Mouse (Mus musculus): ENCODE results near the gene Ceacam16. TPM values are rescaled to one million over a fixed set of nuclear protein-coding genes. Genes with fewer than 3 reads are reported as not detected.

The Ceacam16 gene
- polyA plus RNA-seq, 1 experiment from 2014 or later: not detected

Other genes starting within 250 kb of the Ceacam16 start
- gene Relb, start 231.9 kb downstream of the Ceacam16 start, polyA plus RNA-seq (2014; fragmentation: Nextera tagmentation; extraction: Ambion mirVana): 4.8 and 6.1 TPM in 2 replicates
- 87.6 and 98.6 TPM in 2 replicates for gene Clptm1, start 196.3 kb downstream of the Ceacam16 start, polyA plus RNA-seq (2014; fragmentation: Nextera tagmentation; extraction: Ambion mirVana)
- gene Apoc2, start 183.4 kb downstream of the Ceacam16 start, polyA plus RNA-seq (2014; fragmentation: Nextera tagmentation; extraction: Ambion mirVana): 0.57 and 2.2 TPM in 2 replicates
- gene Gm44805, start 179.9 kb downstream of the Ceacam16 start, polyA plus RNA-seq (2014; fragmentation: Nextera tagmentation; extraction: Ambion mirVana): not detected in 2 replicates
- gene Apoc4, start 179.8 kb downstream of the Ceacam16 start, polyA plus RNA-seq (2014; fragmentation: Nextera tagmentation; extraction: Ambion mirVana): 0.31 TPM in 1 of 2 replicates, not detected in the other
- gene Apoc1, start 168.6 kb downstream of the Ceacam16 start, polyA plus RNA-seq (2014; fragmentation: Nextera tagmentation; extraction: Ambion mirVana): 14.3 and 14.6 TPM in 2 replicates
- gene Apoe, start 162.1 kb downstream of the Ceacam16 start, polyA plus RNA-seq (2014; fragmentation: Nextera tagmentation; extraction: Ambion mirVana): 644 and 695 TPM in 2 replicates
- gene Tomm40, start 145.9 kb downstream of the Ceacam16 start, polyA plus RNA-seq (2014; fragmentation: Nextera tagmentation; extraction: Ambion mirVana): 130 and 135 TPM in 2 replicates
- gene Nectin2, start 110.8 kb downstream of the Ceacam16 start, polyA plus RNA-seq (2014; fragmentation: Nextera tagmentation; extraction: Ambion mirVana): 63.4 and 68.4 TPM in 2 replicates
- 293 and 321 TPM in 2 replicates for gene Bcam, start 90.3 kb downstream of the Ceacam16 start, polyA plus RNA-seq (2014; fragmentation: Nextera tagmentation; extraction: Ambion mirVana)
- gene Cblc, start 64.5 kb downstream of the Ceacam16 start, polyA plus RNA-seq (2014; fragmentation: Nextera tagmentation; extraction: Ambion mirVana): 0.53 TPM in 1 of 2 replicates, not detected in the other
- 1.7 and 2.0 TPM in 2 replicates for gene Bcl3, start 38.5 kb downstream of the Ceacam16 start, polyA plus RNA-seq (2014; fragmentation: Nextera tagmentation; extraction: Ambion mirVana)
- gene Gm19345, start 9.3 kb downstream of the Ceacam16 start, polyA plus RNA-seq (2014; fragmentation: Nextera tagmentation; extraction: Ambion mirVana): not detected in 2 replicates
- not detected in 2 replicates for gene Ceacam19, start 26.7 kb upstream of the Ceacam16 start, polyA plus RNA-seq (2014; fragmentation: Nextera tagmentation; extraction: Ambion mirVana)
- 12.7 and 12.9 TPM in 2 replicates for gene Pvr, start 59.9 kb upstream of the Ceacam16 start, polyA plus RNA-seq (2014; fragmentation: Nextera tagmentation; extraction: Ambion mirVana)
- gene Igsf23, start 89.5 kb upstream of the Ceacam16 start, polyA plus RNA-seq (2014; fragmentation: Nextera tagmentation; extraction: Ambion mirVana): 1.3 and 1.8 TPM in 2 replicates
- gene Ceacam20, start 104.1 kb upstream of the Ceacam16 start, polyA plus RNA-seq (2014; fragmentation: Nextera tagmentation; extraction: Ambion mirVana): not detected in 2 replicates
- not detected in 2 replicates for gene Nlrp9b, start 130.2 kb upstream of the Ceacam16 start, polyA plus RNA-seq (2014; fragmentation: Nextera tagmentation; extraction: Ambion mirVana)
- gene Vmn1r91, start 238.4 kb upstream of the Ceacam16 start, polyA plus RNA-seq (2014; fragmentation: Nextera tagmentation; extraction: Ambion mirVana): not detected in 2 replicates